Mouse (Mus musculus) heart, postnatal 0 days (tissue): ENCODE data around the gene Chil4.

ENCODE experiments used
- CTCF ChIP-seq: IDR thresholded peaks from 2 replicates; pipeline ENCODE4 v1.5.1; 2016; ENCODE audit warnings: antibody characterized with exemption, control low read depth, low read depth
- EP300 ChIP-seq: IDR thresholded peaks from 2 replicates; pipeline ENCODE4 v1.6.1; 2016; ENCODE audit warnings: antibody characterized with exemption, low read depth

- TF ChIP-seq CTCF = no peak
- TF ChIP-seq EP300 = no peak
These were observed 46.5 kb upstream of the Chil4 start for GRCm38 (mm10) chr3:106265854-106266253.
